Mouse (Mus musculus) liver, postnatal 0 days (tissue): ENCODE results near the gene Actl11. TPM values are rescaled to one million over a fixed set of nuclear protein-coding genes. Genes with fewer than 3 reads are reported as not detected.
A peak's percentile ranks its signal among the peaks of the same experiment; 100 is the strongest.

Experiments
- ATAC-seq: fragments of 200-750 bp; cut with Nextera tagmentation; 2 replicates; pipeline ENCODE4 v1.8.0; 2017; ENCODE audit warnings: mild to moderate bottlenecking, moderate library complexity
- DNase-seq: peaks from one replicate; pipeline ENCODE4 v3.0.0-alpha.2; 2016
- H3K27ac ChIP-seq: fragments of 300-500 bp; sonication (generic); 2 replicates; pipeline ENCODE4 v1.5.1; 2014; ENCODE audit warnings: antibody characterized with exemption, moderate library complexity, mild to moderate bottlenecking, low read depth
- H3K27me3 ChIP-seq: fragments of 300-500 bp; sonication (generic); 2 replicates; pipeline ENCODE4 v1.6.1; 2014; ENCODE audit warnings: low read length, control low read depth, mixed read lengths; ENCODE audit not compliant: insufficient read depth
- H3K36me3 ChIP-seq: fragments of 300-500 bp; sonication (generic); replicated peaks from 2 replicates; pipeline ENCODE4 v1.6.1; 2014; ENCODE audit warnings: mild to moderate bottlenecking, control low read depth, low read length, moderate library complexity, mixed read lengths; ENCODE audit not compliant: insufficient read depth
- H3K4me1 ChIP-seq: fragments of 300-500 bp; sonication (generic); 2 replicates; pipeline ENCODE4 v1.6.1; 2014; ENCODE audit warnings: antibody characterized with exemption, mild to moderate bottlenecking, control low read depth; ENCODE audit not compliant: insufficient read depth
- H3K4me2 ChIP-seq: fragments of 300-500 bp; sonication (generic); 2 replicates; pipeline ENCODE4 v1.6.1; 2014; ENCODE audit warnings: low read depth, mild to moderate bottlenecking, low read length, moderate library complexity, mixed read lengths
- H3K4me3 ChIP-seq: fragments of 300-500 bp; sonication (generic); 2 replicates; pipeline ENCODE4 v1.5.1; 2014; ENCODE audit warnings: low read depth, low read length
- H3K9ac ChIP-seq: fragments of 300-500 bp; sonication (generic); replicated peaks from 2 replicates; pipeline ENCODE4 v1.6.1; 2014; ENCODE audit warnings: mild to moderate bottlenecking, moderate library complexity
- H3K9me3 ChIP-seq: fragments of 300-500 bp; sonication (generic); 2 replicates; pipeline ENCODE4 v1.6.1; 2016; ENCODE audit warnings: mild to moderate bottlenecking, control low read depth, low read length, mixed read lengths
- CTCF ChIP-seq: sonication (generic); IDR thresholded peaks from 2 replicates; pipeline ENCODE4 v1.5.1; 2016; ENCODE audit warnings: antibody characterized with exemption, low read depth
- EP300 ChIP-seq: IDR thresholded peaks from 2 replicates; pipeline ENCODE4 v1.6.1; 2016; ENCODE audit warnings: antibody characterized with exemption, low read depth, mild to moderate bottlenecking
- WGBS: fragments of 180-500 bp; shearing (Covaris S2); extraction: QIAGEN DNeasy Blood & Tissue Kit; methylation state at CpG from one replicate; pipeline ENCODE4 v1.1.7; 2014; ENCODE audit not compliant: insufficient replicate concordance; 5-methylcytosine and 5-hydroxymethylcytosine counted together
- polyA plus RNA-seq: library from polyadenylated mRNA; unstranded; fragments of >200 nt; fragmentation: Nextera tagmentation; extraction: Ambion mirVana; gene quantifications from 2 replicates; pipeline ENCODE4 v1.2.1, GENCODE M21; 2015

The Actl11 gene
- polyA plus RNA-seq, 1 experiment from 2014 or later = not detected

- 16% methylated on average over 45 of the region's 45 CpGs for WGBS
Observed at GRCm38 (mm10) chr9:107950460-107951355, 22.4 kb downstream of the Actl11 start.

GRCm38 (mm10) chr9:107955613-107956289 is 27.5 kb downstream of the Actl11 start:
- Histone ChIP-seq H3K4me3 (no peak overlapping the region), H3K4me1 (peaks cover 5% of the 10 kb centered on the region; the same call in 1 of the 2 replicates), H3K9me3 (no peaks in the 10 kb centered on the region), H3K9ac (no peak overlapping the region), H3K4me2 (no peak overlapping the region), H3K27me3 (no peaks in the 10 kb centered on the region), H3K27ac (no peak overlapping the region), H3K36me3 (peaks cover 12% of the 10 kb centered on the region; the same call in 1 of the 2 replicates)
- ATAC-seq = peak; percentile 72
- 81% methylated on average over 6 of the region's 6 CpGs for WGBS
- TF ChIP-seq CTCF (no peak), EP300 (no peak)
- DNase-seq = no peak

More at GRCm38 (mm10) chr9:107950460-107951355, 22.4 kb downstream of the Actl11 start:
- H3K27me3 ChIP-seq = no peaks in the 10 kb centered on the region
- DNase-seq (peak; percentile 93), ATAC-seq (peak; percentile 94)
- TF ChIP-seq EP300 = peak; percentile 61
- no peak for TF ChIP-seq CTCF
- H3K4me2 ChIP-seq = peak overlapping the region; percentile 70
- no peaks in the 10 kb centered on the region for H3K9me3 ChIP-seq
- H3K4me3 ChIP-seq = peak overlapping the region; percentile 70
- H3K27ac ChIP-seq = peak overlapping the region; percentile 75
- peak overlapping the region; percentile 59 for H3K9ac ChIP-seq
- no peaks in the 10 kb centered on the region for H3K36me3 ChIP-seq
- peaks cover 14% of the 10 kb centered on the region for H3K4me1 ChIP-seq

- no peaks in the 10 kb centered on the region for H3K27me3 ChIP-seq
Observed at GRCm38 (mm10) chr9:107957141-107957540, 28.9 kb downstream of the Actl11 start.

GRCm38 (mm10) chr9:107959896-107960295 is 31.6 kb downstream of the Actl11 start:
- ATAC-seq (no peak), DNase-seq (no peak)
- Histone ChIP-seq H3K36me3 (peaks cover 30% of the 10 kb centered on the region), H3K4me1 (no peaks in the 10 kb centered on the region), H3K4me2 (no peak overlapping the region), H3K4me3 (no peak overlapping the region), H3K27ac (no peak overlapping the region), H3K27me3 (no peaks in the 10 kb centered on the region), H3K9ac (no peak overlapping the region), H3K9me3 (no peaks in the 10 kb centered on the region)
- WGBS = 72% methylated on average over 6 of the region's 6 CpGs
- TF ChIP-seq EP300 = no peak
- no peak for TF ChIP-seq CTCF

More at GRCm38 (mm10) chr9:107957141-107957540, 28.9 kb downstream of the Actl11 start:
- no peak for DNase-seq
- WGBS = 66% methylated on average over 6 of the region's 6 CpGs
- no peak for TF ChIP-seq EP300
- TF ChIP-seq CTCF = no peak
- Histone ChIP-seq H3K27ac (no peak overlapping the region), H3K36me3 (peaks cover 22% of the 10 kb centered on the region; the same call in 1 of the 2 replicates), H3K4me2 (no peak overlapping the region), H3K4me3 (no peak overlapping the region), H3K4me1 (no peaks in the 10 kb centered on the region), H3K9ac (no peak overlapping the region), H3K9me3 (no peaks in the 10 kb centered on the region)
- ATAC-seq = no peak

DNA sequence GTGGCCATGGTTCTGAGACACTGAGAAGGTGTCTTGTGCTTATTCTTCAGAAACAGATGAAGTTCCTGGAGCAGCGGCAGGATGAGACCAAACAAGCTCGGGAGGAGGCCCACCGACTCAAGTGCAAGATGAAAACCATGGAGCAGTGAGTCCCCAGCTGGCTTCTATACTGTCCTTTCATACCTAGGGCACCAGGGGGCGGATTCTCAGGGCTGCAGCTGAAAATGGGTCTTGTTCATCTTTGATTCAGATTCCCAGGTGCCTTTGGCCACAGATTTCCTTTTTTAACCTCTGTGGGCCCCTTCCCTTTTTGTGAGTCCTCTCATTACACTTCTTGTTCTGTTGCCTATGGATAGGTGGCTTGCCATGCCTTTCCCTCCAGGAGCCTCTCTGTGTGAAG is 32.7 kb downstream of the Actl11 start:
- Histone ChIP-seq H3K4me2 (no peak overlapping the region), H3K36me3 (peaks cover 30% of the 10 kb centered on the region), H3K4me3 (no peak overlapping the region), H3K9me3 (no peaks in the 10 kb centered on the region), H3K9ac (no peak overlapping the region), H3K27ac (no peak overlapping the region), H3K27me3 (no peaks in the 10 kb centered on the region), H3K4me1 (no peaks in the 10 kb centered on the region)
- 69% methylated on average over 4 of the region's 4 CpGs for WGBS
- ATAC-seq (no peak), DNase-seq (no peak)
- TF ChIP-seq CTCF = peak; percentile 54
- TF ChIP-seq EP300 = no peak

DNA sequence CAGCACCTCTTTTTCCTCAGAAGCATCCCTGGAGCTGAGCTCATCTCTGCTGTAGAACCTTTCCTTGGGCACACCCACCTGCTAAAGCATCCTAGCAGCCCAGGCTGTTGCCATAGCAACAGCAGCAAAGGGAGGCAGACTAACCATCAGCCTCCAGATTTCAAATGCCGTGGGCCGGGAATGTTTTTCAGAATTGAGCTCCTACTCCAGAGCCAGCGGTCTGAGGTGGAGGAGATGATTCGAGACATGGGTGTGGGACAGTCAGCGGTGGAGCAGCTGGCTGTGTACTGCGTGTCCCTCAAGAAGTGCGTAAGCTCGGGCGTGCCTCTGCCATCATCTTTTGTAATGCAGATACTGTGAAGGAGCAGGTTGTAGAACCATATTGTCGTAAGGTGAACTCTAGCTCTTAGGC is 33.1 kb downstream of the Actl11 start:
- peaks cover 26% of the 10 kb centered on the region for H3K36me3 ChIP-seq
- no peak overlapping the region for H3K4me3 ChIP-seq
- no peak for ATAC-seq
- no peaks in the 10 kb centered on the region for H3K4me1 ChIP-seq
- no peak for TF ChIP-seq EP300
- no peak for TF ChIP-seq CTCF
- H3K27ac ChIP-seq = no peak overlapping the region
- H3K27me3 ChIP-seq = no peaks in the 10 kb centered on the region
- 90% methylated on average over 10 of the region's 10 CpGs for WGBS
- no peak overlapping the region for H3K4me2 ChIP-seq
- no peak for DNase-seq
- H3K9ac ChIP-seq = no peak overlapping the region
- no peaks in the 10 kb centered on the region for H3K9me3 ChIP-seq
